Mouse (Mus musculus): ENCODE data around the gene Pfdn6. TPM values are rescaled to one million over a fixed set of nuclear protein-coding genes. Genes with fewer than 3 reads are reported as not detected.
"Not testable (repeated sequence)": the region's sequence is repeated elsewhere in the genome, so short reads cannot be mapped to it uniquely, and the experiment has no call there.

The Pfdn6 gene
- polyA plus RNA-seq, 1 experiment from 2014 or later: 96.8 TPM

- TF ChIP-seq CTCF (IDR thresholded peaks at IDR 0.05; ENCODE audit: low read depth) (no peak), EP300 (optimal IDR thresholded peaks at IDR 0.05) (no peak)
- WGBS: 53% methylated on average over 4 of the region's 4 CpGs
- no peaks in the 10 kb centered on the region for H3K27me3 ChIP-seq (ENCODE audit: control insufficient read depth, insufficient read depth, low read length)
- no peak overlapping the region for H3K4me2 ChIP-seq (replicated peaks; ENCODE audit: low read depth)
- DNase-seq (ENCODE audit: low spot score) (no peak), ATAC-seq (ENCODE audit: low FRiP score, low TSS enrichment) (no peak)
- H3K9me3 ChIP-seq (ENCODE audit: control insufficient read depth, low read length): no peaks in the 10 kb centered on the region
- no peaks in the 10 kb centered on the region for H3K4me1 ChIP-seq (replicated peaks; ENCODE audit: control insufficient read depth, insufficient read depth)
- H3K27ac ChIP-seq (replicated peaks): no peak overlapping the region
- H3K36me3 ChIP-seq (ENCODE audit: control insufficient read depth, insufficient read depth, low read length): no peaks in the 10 kb centered on the region
- no peak overlapping the region for H3K9ac ChIP-seq (ENCODE audit: low read length)
- no peak overlapping the region for H3K4me3 ChIP-seq (ENCODE audit: low read depth, low read length)
Observed at GRCm38 (mm10) chr17:33902079-33902478, 38.1 kb downstream of the Pfdn6 start.

- ATAC-seq (ENCODE audit: low FRiP score, low TSS enrichment): no peak
- Histone ChIP-seq H3K4me3 (ENCODE audit: low read depth, low read length) (no peak overlapping the region), H3K4me2 (replicated peaks; ENCODE audit: low read depth) (no peak overlapping the region), H3K27ac (replicated peaks) (no peak overlapping the region), H3K9me3 (ENCODE audit: control insufficient read depth, low read length) (no peaks in the 10 kb centered on the region), H3K36me3 (ENCODE audit: control insufficient read depth, insufficient read depth, low read length) (no peaks in the 10 kb centered on the region), H3K4me1 (replicated peaks; ENCODE audit: control insufficient read depth, insufficient read depth) (no peaks in the 10 kb centered on the region), H3K9ac (ENCODE audit: low read length) (no peak overlapping the region), H3K27me3 (ENCODE audit: control insufficient read depth, insufficient read depth, low read length) (no peaks in the 10 kb centered on the region)
- WGBS: 75% methylated on average over 4 of the region's 4 CpGs
- TF ChIP-seq CTCF (IDR thresholded peaks at IDR 0.05; ENCODE audit: low read depth) (no peak), EP300 (optimal IDR thresholded peaks at IDR 0.05) (no peak)
- DNase-seq (ENCODE audit: low spot score): no peak
Observed at GRCm38 (mm10) chr17:33901653-33902052, 38.5 kb downstream of the Pfdn6 start.

GRCm38 (mm10) chr17:33900989-33901314 lies 39.2 kb downstream of the Pfdn6 start:
- H3K9ac ChIP-seq (ENCODE audit: low read length): no peak overlapping the region
- 75% methylated on average over 4 of the region's 4 CpGs for WGBS
- DNase-seq (ENCODE audit: low spot score): no peak
- no peaks in the 10 kb centered on the region for H3K4me1 ChIP-seq (replicated peaks; ENCODE audit: control insufficient read depth, insufficient read depth)
- H3K27ac ChIP-seq (replicated peaks): no peak overlapping the region
- H3K9me3 ChIP-seq (ENCODE audit: control insufficient read depth, low read length): no peaks in the 10 kb centered on the region
- no peaks in the 10 kb centered on the region for H3K27me3 ChIP-seq (ENCODE audit: control insufficient read depth, insufficient read depth, low read length)
- H3K4me3 ChIP-seq (ENCODE audit: low read depth, low read length): no peak overlapping the region
- ATAC-seq (ENCODE audit: low FRiP score, low TSS enrichment): no peak
- H3K36me3 ChIP-seq (ENCODE audit: control insufficient read depth, insufficient read depth, low read length): no peaks in the 10 kb centered on the region
- TF ChIP-seq CTCF (IDR thresholded peaks at IDR 0.05; ENCODE audit: low read depth) (no peak), EP300 (optimal IDR thresholded peaks at IDR 0.05) (no peak)
- H3K4me2 ChIP-seq (replicated peaks; ENCODE audit: low read depth): no peak overlapping the region

GRCm38 (mm10) chr17:33900281-33900988 lies 39.7 kb downstream of the Pfdn6 start:
- no peak for DNase-seq (ENCODE audit: low spot score)
- TF ChIP-seq EP300 (optimal IDR thresholded peaks at IDR 0.05): no peak
- no peak for TF ChIP-seq CTCF (IDR thresholded peaks at IDR 0.05; ENCODE audit: low read depth)
- Histone ChIP-seq H3K4me3 (ENCODE audit: low read depth, low read length) (no peak overlapping the region), H3K4me1 (replicated peaks; ENCODE audit: control insufficient read depth, insufficient read depth) (no peaks in the 10 kb centered on the region), H3K9ac (ENCODE audit: low read length) (0 out of 2 replicates have a peak overlapping the region, but pooled peaks have one; percentile 23), H3K27me3 (ENCODE audit: control insufficient read depth, insufficient read depth, low read length) (no peaks in the 10 kb centered on the region), H3K4me2 (replicated peaks; ENCODE audit: low read depth) (no peak overlapping the region), H3K36me3 (ENCODE audit: control insufficient read depth, insufficient read depth, low read length) (no peaks in the 10 kb centered on the region), H3K9me3 (ENCODE audit: control insufficient read depth, low read length) (no peaks in the 10 kb centered on the region), H3K27ac (replicated peaks) (no peak overlapping the region)
- no peak for ATAC-seq (ENCODE audit: low FRiP score, low TSS enrichment)
- 61% methylated on average over 7 of the region's 7 CpGs for WGBS

- TF ChIP-seq CTCF (IDR thresholded peaks at IDR 0.05; ENCODE audit: low read depth) (no peak), EP300 (optimal IDR thresholded peaks at IDR 0.05) (no peak)
- no peaks in the 10 kb centered on the region for H3K36me3 ChIP-seq (ENCODE audit: control insufficient read depth, insufficient read depth, low read length)
- H3K4me1 ChIP-seq (replicated peaks; ENCODE audit: control insufficient read depth, insufficient read depth): no peaks in the 10 kb centered on the region
- ATAC-seq (ENCODE audit: low FRiP score, low TSS enrichment) (no peak), DNase-seq (ENCODE audit: low spot score) (no peak)
- 71% methylated on average over 4 of the region's 4 CpGs for WGBS
- no peak overlapping the region for H3K9ac ChIP-seq (ENCODE audit: low read length)
- no peak overlapping the region for H3K4me2 ChIP-seq (replicated peaks; ENCODE audit: low read depth)
- H3K27ac ChIP-seq (replicated peaks): no peak overlapping the region
- H3K4me3 ChIP-seq (ENCODE audit: low read depth, low read length): no peak overlapping the region
- H3K27me3 ChIP-seq (ENCODE audit: control insufficient read depth, insufficient read depth, low read length): no peaks in the 10 kb centered on the region
- no peaks in the 10 kb centered on the region for H3K9me3 ChIP-seq (ENCODE audit: control insufficient read depth, low read length)
Observed at GRCm38 (mm10) chr17:33899642-33900041, 40.5 kb downstream of the Pfdn6 start.

GRCm38 (mm10) chr17:33898193-33898592 lies 42.0 kb downstream of the Pfdn6 start:
- not testable (repeated sequence) for H3K9me3 ChIP-seq (ENCODE audit: control insufficient read depth, low read length); H3K4me2 ChIP-seq (replicated peaks; ENCODE audit: low read depth); H3K9ac ChIP-seq (ENCODE audit: low read length); H3K36me3 ChIP-seq (ENCODE audit: control insufficient read depth, insufficient read depth, low read length); H3K4me3 ChIP-seq (ENCODE audit: low read depth, low read length); H3K27me3 ChIP-seq (ENCODE audit: control insufficient read depth, insufficient read depth, low read length); ATAC-seq (ENCODE audit: low FRiP score, low TSS enrichment); H3K4me1 ChIP-seq (replicated peaks; ENCODE audit: control insufficient read depth, insufficient read depth); DNase-seq (ENCODE audit: low spot score); H3K27ac ChIP-seq (replicated peaks)
- 61% methylated on average over 4 of the region's 4 CpGs for WGBS

Measured in stomach, postnatal 0 days (tissue).